Mouse (Mus musculus): Measurements from ENCODE around the gene Nfib. TPM values are rescaled to one million over a fixed set of nuclear protein-coding genes. Genes with fewer than 3 reads are reported as not detected.

The Nfib gene
- polyA plus RNA-seq, 1 experiment = 4.1 TPM

- H3K27ac ChIP-seq (ENCODE audit: control insufficient read depth, insufficient read depth, low read depth, low read length, poor library complexity) = no peak overlapping the region
- no peak for TF ChIP-seq POLR2A (IDR thresholded peaks at IDR 0.05; ENCODE audit: borderline replicate concordance, control insufficient read depth, low read depth, low read length)
- no peak for TF ChIP-seq CTCF (IDR thresholded peaks at IDR 0.05; ENCODE audit: control insufficient read depth, insufficient read depth, low read length)
- 6% methylated on average over 30 of the region's 30 CpGs for WGBS
- H3K4me1 ChIP-seq (ENCODE audit: control insufficient read depth, insufficient read depth, low read length) = no peaks in the 10 kb centered on the region
- H3K4me3 ChIP-seq (replicated peaks; ENCODE audit: control insufficient read depth, low read depth, low read length) = no peak overlapping the region
These were observed 167.3 kb downstream of the Nfib start for GRCm38 (mm10) chr4:82538069-82538811.

GRCm38 (mm10) chr4:82537279-82537967 lies 168.1 kb downstream of the Nfib start:
- Histone ChIP-seq H3K27ac (ENCODE audit: control insufficient read depth, insufficient read depth, low read depth, low read length, poor library complexity) (no peak overlapping the region), H3K4me1 (ENCODE audit: control insufficient read depth, insufficient read depth, low read length) (no peaks in the 10 kb centered on the region), H3K4me3 (replicated peaks; ENCODE audit: control insufficient read depth, low read depth, low read length) (no peak overlapping the region)
- TF ChIP-seq CTCF (IDR thresholded peaks at IDR 0.05; ENCODE audit: control insufficient read depth, insufficient read depth, low read length) (no peak), POLR2A (IDR thresholded peaks at IDR 0.05; ENCODE audit: borderline replicate concordance, control insufficient read depth, low read depth, low read length) (no peak)
- 4% methylated on average over 28 of the region's 28 CpGs for WGBS

- WGBS = 13% methylated on average over 36 of the region's 36 CpGs
- TF ChIP-seq CTCF (IDR thresholded peaks at IDR 0.05; ENCODE audit: control insufficient read depth, insufficient read depth, low read length) = no peak
- TF ChIP-seq POLR2A (IDR thresholded peaks at IDR 0.05; ENCODE audit: borderline replicate concordance, control insufficient read depth, low read depth, low read length) = no peak
- Histone ChIP-seq H3K4me3 (replicated peaks; ENCODE audit: control insufficient read depth, low read depth, low read length) (no peak overlapping the region), H3K4me1 (ENCODE audit: control insufficient read depth, insufficient read depth, low read length) (no peaks in the 10 kb centered on the region), H3K27ac (ENCODE audit: control insufficient read depth, insufficient read depth, low read depth, low read length, poor library complexity) (no peak overlapping the region)
These were observed 168.9 kb downstream of the Nfib start for GRCm38 (mm10) chr4:82536435-82537278.

- no peak overlapping the region for H3K27ac ChIP-seq (ENCODE audit: control insufficient read depth, insufficient read depth, low read depth, low read length, poor library complexity)
- H3K4me1 ChIP-seq (ENCODE audit: control insufficient read depth, insufficient read depth, low read length) = no peaks in the 10 kb centered on the region
- TF ChIP-seq POLR2A (IDR thresholded peaks at IDR 0.05; ENCODE audit: borderline replicate concordance, control insufficient read depth, low read depth, low read length) = no peak
- no peak for TF ChIP-seq CTCF (IDR thresholded peaks at IDR 0.05; ENCODE audit: control insufficient read depth, insufficient read depth, low read length)
- whole genome bisulfite sequencing = 68% methylated on average over 6 of the region's 6 CpGs
- H3K4me3 ChIP-seq (replicated peaks; ENCODE audit: control insufficient read depth, low read depth, low read length) = no peak overlapping the region
These were observed 169.7 kb downstream of the Nfib start for GRCm38 (mm10) chr4:82535606-82536434.

- H3K27ac ChIP-seq (ENCODE audit: control insufficient read depth, insufficient read depth, low read depth, low read length, poor library complexity) = no peak overlapping the region
- no peak for TF ChIP-seq POLR2A (IDR thresholded peaks at IDR 0.05; ENCODE audit: borderline replicate concordance, control insufficient read depth, low read depth, low read length)
- TF ChIP-seq CTCF (IDR thresholded peaks at IDR 0.05; ENCODE audit: control insufficient read depth, insufficient read depth, low read length) = no peak
- WGBS = 80% methylated on average over 3 of the region's 3 CpGs
- H3K4me1 ChIP-seq (ENCODE audit: control insufficient read depth, insufficient read depth, low read length) = no peaks in the 10 kb centered on the region
- H3K4me3 ChIP-seq (replicated peaks; ENCODE audit: control insufficient read depth, low read depth, low read length) = no peak overlapping the region
These were observed 172.3 kb downstream of the Nfib start for GRCm38 (mm10) chr4:82533231-82533630.

- WGBS = 66% methylated on average over 11 of the region's 11 CpGs
- H3K27ac ChIP-seq (ENCODE audit: control insufficient read depth, insufficient read depth, low read depth, low read length, poor library complexity) = no peak overlapping the region
- H3K4me3 ChIP-seq (replicated peaks; ENCODE audit: control insufficient read depth, low read depth, low read length) = no peak overlapping the region
- no peak for TF ChIP-seq POLR2A (IDR thresholded peaks at IDR 0.05; ENCODE audit: borderline replicate concordance, control insufficient read depth, low read depth, low read length)
- no peak for TF ChIP-seq CTCF (IDR thresholded peaks at IDR 0.05; ENCODE audit: control insufficient read depth, insufficient read depth, low read length)
- no peaks in the 10 kb centered on the region for H3K4me1 ChIP-seq (ENCODE audit: control insufficient read depth, insufficient read depth, low read length)
These were observed 172.9 kb downstream of the Nfib start for GRCm38 (mm10) chr4:82532443-82533191.

- Histone ChIP-seq H3K27ac (ENCODE audit: control insufficient read depth, insufficient read depth, low read depth, low read length, poor library complexity) (no peak overlapping the region), H3K4me1 (ENCODE audit: control insufficient read depth, insufficient read depth, low read length) (no peaks in the 10 kb centered on the region), H3K4me3 (replicated peaks; ENCODE audit: control insufficient read depth, low read depth, low read length) (no peak overlapping the region)
- WGBS = 68% methylated on average over 5 of the region's 5 CpGs
- TF ChIP-seq CTCF (IDR thresholded peaks at IDR 0.05; ENCODE audit: control insufficient read depth, insufficient read depth, low read length) (no peak), POLR2A (IDR thresholded peaks at IDR 0.05; ENCODE audit: borderline replicate concordance, control insufficient read depth, low read depth, low read length) (no peak)
These were observed 173.6 kb downstream of the Nfib start for GRCm38 (mm10) chr4:82531977-82532376.

All from bone marrow, adult 2 months (tissue).